Mouse (Mus musculus) kidney, postnatal 36 days (tissue): Measurements from ENCODE around the gene Anxa1.

ENCODE experiments used
- DNase-seq, 2 experiments: peaks; one replicate each; pipeline ENCODE4 v3.0.0; 2021 to 2022; ENCODE audit warnings: mixed read lengths in 2 of 2

The Anxa1 gene

DNA sequence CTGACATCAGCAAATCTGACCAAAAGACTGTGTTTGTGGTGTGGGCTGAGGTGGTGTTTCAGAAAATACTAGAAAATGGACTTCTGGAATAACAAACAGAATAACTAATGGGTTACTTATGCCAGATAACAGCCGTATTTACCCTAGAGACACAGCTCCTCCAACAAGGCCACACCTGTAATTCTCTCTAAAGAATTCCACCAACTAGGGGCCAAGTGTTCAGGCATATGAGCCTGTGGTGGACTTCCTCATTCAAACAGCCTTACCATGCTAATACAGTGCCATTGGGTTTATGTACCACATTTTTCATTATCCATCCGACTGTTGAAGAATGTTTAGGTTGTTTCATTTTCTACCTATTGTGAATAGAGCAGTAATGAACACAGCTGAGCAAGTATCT is 20.6 kb downstream of the Anxa1 start:
- no peak for DNase-seq

DNA sequence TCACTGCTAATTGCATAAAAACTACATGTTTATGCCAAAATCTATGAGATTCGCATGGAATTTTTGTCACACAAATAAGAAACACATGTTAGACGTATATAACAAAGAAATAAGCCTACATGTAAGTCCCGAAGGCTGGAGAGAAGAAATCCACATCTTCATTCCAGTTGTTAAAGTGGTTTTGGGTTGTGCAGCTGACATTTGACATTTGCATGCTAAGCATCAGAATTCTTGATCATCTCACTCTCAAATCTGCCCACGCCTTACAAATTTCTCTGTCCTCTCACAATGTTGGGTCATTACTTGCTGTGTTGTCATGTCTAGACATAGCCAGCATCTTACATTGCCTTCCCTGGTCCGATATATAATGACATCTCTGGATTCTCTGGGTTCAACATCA is 24.2 kb downstream of the Anxa1 start:
- DNase-seq, result no peak

DNA sequence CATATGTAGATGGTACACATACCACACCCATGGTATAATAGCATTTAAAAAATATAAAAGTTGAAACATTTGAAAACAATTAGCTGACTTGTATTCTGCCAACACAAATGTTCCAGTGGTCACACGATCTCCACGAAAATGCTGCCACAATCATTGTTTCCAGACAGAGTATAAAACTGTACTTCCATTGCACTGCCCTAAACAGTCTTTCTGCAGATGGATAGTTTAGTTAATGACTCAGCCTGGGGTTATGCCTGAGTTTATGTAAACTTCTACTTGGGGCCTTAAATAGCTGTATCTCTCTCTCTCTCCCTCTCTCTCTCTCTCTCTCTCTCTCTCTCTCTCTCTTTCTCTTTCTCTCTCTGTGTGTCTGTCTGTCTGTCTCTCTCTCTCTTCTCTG is 24.7 kb downstream of the Anxa1 start:
- no peak for DNase-seq

DNA sequence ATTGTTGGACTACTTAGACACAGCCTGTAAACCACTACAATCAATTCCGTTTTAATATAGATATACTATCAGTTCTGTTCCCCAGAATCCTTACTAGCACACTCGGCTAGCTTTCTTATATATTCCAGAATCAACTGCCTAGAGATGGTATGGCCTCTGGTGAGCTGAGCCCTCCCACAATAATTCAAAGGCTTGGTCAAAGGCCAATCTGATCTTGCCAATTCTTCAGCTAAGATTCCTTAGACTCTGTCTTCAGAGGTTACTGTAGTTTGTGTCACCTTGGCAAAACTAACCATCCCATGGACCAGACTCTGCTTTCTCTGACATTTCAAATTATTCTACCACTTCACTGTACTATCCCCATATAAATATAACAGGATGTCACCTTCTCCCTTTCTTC is 25.4 kb downstream of the Anxa1 start:
- DNase-seq, result no peak

DNA sequence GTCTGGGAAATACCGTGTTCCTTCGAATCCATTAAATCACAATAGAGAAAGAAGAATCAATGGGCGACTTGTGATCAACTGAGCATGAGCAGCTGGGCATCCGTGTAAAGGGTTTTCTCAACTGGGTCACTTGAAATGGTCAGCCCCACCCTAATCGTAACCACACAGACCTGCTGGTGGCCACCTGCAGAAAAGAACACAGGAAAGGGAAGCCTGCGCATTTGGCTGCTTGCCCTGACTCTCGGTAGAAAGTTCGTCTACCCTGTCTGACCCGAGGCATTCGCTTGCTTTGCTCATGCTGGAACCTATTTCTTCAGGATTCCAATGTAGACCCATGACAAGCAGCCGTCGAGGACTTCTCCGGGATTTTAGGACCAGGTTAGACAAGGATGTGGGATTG is 25.8 kb downstream of the Anxa1 start:
- DNase-seq, result peak in 1 of 2 experiments; percentile 13

DNA sequence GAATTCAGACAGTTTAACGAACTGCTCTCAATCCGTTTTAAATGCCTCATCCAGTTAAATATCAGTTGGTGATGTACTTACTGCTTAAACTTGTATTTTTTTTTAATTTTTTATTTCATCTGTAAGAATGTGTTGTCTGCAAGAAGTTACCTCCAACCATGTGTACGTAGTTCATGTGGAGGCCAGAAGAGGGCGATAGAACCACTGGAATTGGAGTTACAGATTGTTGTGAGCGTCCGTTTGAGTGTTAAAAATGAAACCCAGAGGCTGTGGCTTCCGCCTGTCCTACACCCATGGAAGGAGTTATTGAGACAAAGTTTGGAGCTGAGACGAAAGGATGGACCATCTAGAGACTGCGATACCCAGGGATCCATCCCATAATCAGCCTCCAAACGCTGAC is 27.5 kb downstream of the Anxa1 start:
- DNase-seq, result peak in 1 of 2 experiments; percentile 26

DNA sequence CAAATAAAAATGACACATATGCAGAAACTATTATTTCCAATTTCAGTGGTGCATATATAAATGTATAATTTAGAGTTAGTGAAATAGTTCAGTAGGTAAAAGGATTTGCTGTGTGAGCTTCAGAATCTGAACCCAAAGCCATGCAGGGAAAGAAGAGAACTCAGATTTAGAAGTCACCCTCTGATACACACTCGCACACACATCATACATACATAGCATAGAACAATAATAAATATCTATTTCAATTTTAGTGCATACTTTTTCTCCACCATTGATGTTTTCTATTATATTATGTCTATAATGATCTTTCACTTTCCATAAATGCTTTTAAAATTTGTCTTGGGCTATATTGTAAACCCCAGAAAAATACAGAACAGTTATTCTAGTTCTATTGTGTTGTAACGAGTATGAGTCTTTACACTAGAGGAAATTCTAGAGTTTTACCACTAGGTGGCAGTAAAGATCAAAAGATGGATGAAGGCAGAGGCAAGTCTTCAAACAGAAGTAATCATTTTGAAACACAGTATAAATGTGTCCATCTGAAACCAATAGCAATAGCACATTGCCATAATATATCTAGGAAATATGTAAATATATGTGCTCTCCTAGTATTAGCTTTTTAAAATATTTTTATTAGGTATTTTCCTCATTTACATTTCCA is 28.7 kb downstream of the Anxa1 start:
- DNase-seq, result peak in 1 of 2 experiments; percentile 5

DNA sequence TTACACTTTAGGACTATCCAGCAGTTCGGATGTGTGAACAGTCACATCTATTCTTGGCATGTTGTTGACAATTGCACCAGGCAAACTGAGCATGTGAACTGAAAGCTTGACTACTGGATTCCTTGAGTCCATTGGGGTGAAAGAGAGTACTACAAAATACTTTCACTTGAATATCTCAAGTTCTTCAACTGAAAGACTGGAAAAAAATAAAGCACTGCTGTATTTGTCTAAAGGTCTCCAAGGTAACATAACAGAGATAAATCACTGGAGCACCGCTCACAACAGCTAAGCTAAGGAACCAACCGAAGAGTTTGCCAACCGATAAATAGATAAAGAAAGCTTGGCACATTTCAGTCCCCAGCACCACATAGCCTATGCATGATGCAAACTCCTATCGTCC is 32.1 kb downstream of the Anxa1 start:
- no peak for DNase-seq

DNA sequence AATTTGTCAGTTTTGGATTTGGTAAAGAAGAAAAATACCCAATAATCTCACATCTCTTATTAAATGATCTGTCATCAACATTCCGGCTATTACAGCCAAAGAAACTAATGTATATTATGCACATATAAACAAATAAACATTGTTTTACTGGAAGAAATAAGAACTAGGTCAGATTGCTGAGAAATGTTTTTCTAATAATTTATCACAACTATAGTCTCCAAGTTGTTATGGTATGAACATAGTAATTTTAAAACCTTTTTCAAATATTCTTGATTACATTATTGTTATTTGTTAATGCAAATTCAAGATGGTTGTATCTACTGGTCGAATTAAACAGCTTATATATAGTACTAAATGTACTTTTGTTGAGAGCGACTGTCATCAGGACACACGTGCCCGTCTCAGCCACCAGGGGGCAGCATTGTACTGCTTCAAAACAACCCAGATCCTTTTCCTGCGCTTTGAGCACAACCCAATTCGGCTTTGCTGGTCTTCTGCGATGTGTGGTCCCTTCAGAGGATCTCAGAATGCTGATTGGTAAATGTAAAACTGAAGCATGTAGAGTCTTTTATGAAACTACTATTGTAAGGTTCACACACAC is 45.3 kb downstream of the Anxa1 start:
- peak; percentile 48 to 83 for DNase-seq

DNA sequence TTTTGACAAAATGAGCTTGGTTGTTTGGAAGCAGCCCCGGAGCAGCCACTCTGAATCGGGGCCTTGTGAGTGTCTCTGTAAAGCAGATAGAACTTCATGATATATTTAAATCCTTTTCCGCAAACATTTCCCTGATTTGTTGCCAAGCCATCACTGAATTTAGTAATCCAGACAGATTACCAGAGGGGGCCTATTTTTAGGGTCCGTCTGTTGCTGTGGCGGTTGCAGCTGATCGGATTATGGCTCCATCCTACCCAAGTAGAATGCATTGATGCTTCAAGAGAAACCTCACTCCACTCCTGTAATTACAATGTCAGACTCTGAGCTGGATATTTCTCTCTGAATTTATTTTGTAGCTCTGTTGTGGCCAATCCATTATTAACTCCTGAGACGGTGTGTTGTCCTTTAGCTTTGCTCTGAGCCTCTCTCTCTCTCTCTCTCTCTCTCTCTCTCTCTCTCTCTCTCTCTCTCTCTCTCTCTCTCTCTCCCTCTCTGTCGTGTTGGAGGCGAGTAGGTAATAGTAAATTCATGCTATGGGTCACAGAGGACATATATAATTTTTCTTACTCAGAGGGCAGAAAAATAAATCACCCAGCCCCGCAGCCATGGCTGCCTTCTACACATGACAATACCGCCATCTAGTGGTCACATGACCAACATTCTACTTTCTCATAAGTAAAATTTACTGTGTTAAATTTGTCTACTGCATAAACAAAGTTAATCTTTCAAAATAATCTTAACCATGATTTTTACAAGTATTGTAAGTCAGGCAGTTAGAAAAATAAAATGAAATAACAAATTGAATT is 46.0 kb downstream of the Anxa1 start:
- peak; percentile 46 to 57 for DNase-seq

DNA sequence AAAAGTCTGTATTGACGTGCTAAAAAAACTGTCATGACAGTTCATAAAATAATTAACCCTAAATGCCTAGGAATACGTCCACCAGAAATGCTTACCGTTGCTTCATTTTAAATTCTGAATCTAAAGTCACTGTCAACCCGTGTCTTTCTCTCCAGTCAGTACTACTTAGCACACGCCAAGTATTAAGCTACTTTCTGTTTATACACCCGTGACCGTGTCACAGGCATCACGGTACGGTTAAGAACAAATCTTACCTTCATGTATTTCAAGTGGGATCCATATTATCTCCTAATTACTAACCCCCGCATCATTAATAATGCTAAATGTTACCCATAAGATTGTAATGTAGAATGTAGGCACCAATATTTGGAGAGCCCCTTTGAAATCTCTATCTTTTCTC is 46.7 kb downstream of the Anxa1 start:
- no peak for DNase-seq
